Mouse (Mus musculus) liver, postnatal 0 days (tissue): ENCODE results near the gene Vmn2r23.

Experiments used
- CTCF ChIP-seq: sonication (generic); IDR thresholded peaks from 2 replicates; pipeline ENCODE4 v1.5.1; 2016; ENCODE audit warnings: antibody characterized with exemption, low read depth
- EP300 ChIP-seq: IDR thresholded peaks from 2 replicates; pipeline ENCODE4 v1.6.1; 2016; ENCODE audit warnings: antibody characterized with exemption, low read depth, mild to moderate bottlenecking

GRCm38 (mm10) chr6:123793746-123794145 lies 91.3 kb downstream of the Vmn2r23 start:
- TF ChIP-seq CTCF (no peak), EP300 (no peak)
